Mouse (Mus musculus) lung, embryonic 14.5 days (tissue): Measurements from ENCODE around the gene Fam189b. TPM values are rescaled to one million over a fixed set of nuclear protein-coding genes. Genes with fewer than 3 reads are reported as not detected.
A peak's percentile ranks its signal among the peaks of the same experiment; 100 is the strongest.

ENCODE experiments used
- ATAC-seq: fragments of 200-750 bp; cut with Nextera tagmentation; 2 replicates; pipeline ENCODE4 v1.8.0; 2017; ENCODE audit warnings: mild to moderate bottlenecking, moderate TSS enrichment, moderate library complexity; ENCODE audit not compliant: insufficient read depth
- DNase-seq: peaks from one replicate; pipeline ENCODE4 v3.0.0-alpha.2; 2015
- H3K27ac ChIP-seq: fragments of 300-500 bp; sonication (generic); 2 replicates; pipeline ENCODE4 v1.5.1; 2014; ENCODE audit warnings: low read depth, mild to moderate bottlenecking, moderate library complexity
- H3K27me3 ChIP-seq: fragments of 300-500 bp; sonication (generic); 2 replicates; pipeline ENCODE4 v1.6.1; 2014; ENCODE audit warnings: low read length, control low read depth; ENCODE audit not compliant: insufficient read depth
- H3K36me3 ChIP-seq: fragments of 300-500 bp; sonication (generic); 2 replicates; pipeline ENCODE4 v1.6.1; 2014; ENCODE audit warnings: control low read depth; ENCODE audit not compliant: insufficient read depth
- H3K4me1 ChIP-seq: fragments of 300-500 bp; sonication (generic); 2 replicates; pipeline ENCODE4 v1.6.1; 2014; ENCODE audit warnings: antibody characterized with exemption, control low read depth; ENCODE audit not compliant: insufficient read depth
- H3K4me2 ChIP-seq: fragments of 300-500 bp; sonication (generic); 2 replicates; pipeline ENCODE4 v1.6.1; 2014; ENCODE audit warnings: mild to moderate bottlenecking
- H3K4me3 ChIP-seq: fragments of 300-500 bp; sonication (generic); 2 replicates; pipeline ENCODE4 v1.5.1; 2014; ENCODE audit warnings: low read depth, low read length
- H3K9ac ChIP-seq: fragments of 300-500 bp; sonication (generic); 2 replicates; pipeline ENCODE4 v1.6.1; 2014
- H3K9me3 ChIP-seq: fragments of 300-500 bp; sonication (generic); 2 replicates; pipeline ENCODE4 v1.6.1; 2016; ENCODE audit warnings: low read depth, low read length, control low read depth
- CTCF ChIP-seq: IDR thresholded peaks from 2 replicates; pipeline ENCODE4 v1.5.1; 2016; ENCODE audit warnings: antibody characterized with exemption, low read depth
- WGBS: fragments of 180-500 bp; shearing (Covaris S2); extraction: QIAGEN DNeasy Blood & Tissue Kit; methylation state at CpG from one replicate; pipeline ENCODE4 v1.1.7; 2014; 5-methylcytosine and 5-hydroxymethylcytosine counted together
- polyA plus RNA-seq: library from polyadenylated mRNA; unstranded; fragments of >200 nt; fragmentation: Nextera tagmentation; extraction: Ambion mirVana; gene quantifications from 2 replicates; pipeline ENCODE4 v1.2.1, GENCODE M21; 2014

Gene Fam189b
- polyA plus RNA-seq, 1 experiment from 2014 or later: 19.4 TPM

GRCm38 (mm10) chr3:89221167-89221566, 38.2 kb downstream of the Fam189b start:
- H3K4me3 ChIP-seq: no peak overlapping the region
- H3K4me1 ChIP-seq: peaks cover 12% of the 10 kb centered on the region
- ATAC-seq (no peak), DNase-seq (no peak)
- H3K9me3 ChIP-seq: no peaks in the 10 kb centered on the region
- no peaks in the 10 kb centered on the region for H3K27me3 ChIP-seq
- TF ChIP-seq CTCF: no peak
- peaks cover 10% of the 10 kb centered on the region; the same call in 1 of the 2 replicates for H3K36me3 ChIP-seq
- H3K9ac ChIP-seq: no peak overlapping the region
- no peak overlapping the region for H3K27ac ChIP-seq
- H3K4me2 ChIP-seq: no peak overlapping the region
- 70% methylated on average over 5 of the region's 5 CpGs for WGBS

DNA sequence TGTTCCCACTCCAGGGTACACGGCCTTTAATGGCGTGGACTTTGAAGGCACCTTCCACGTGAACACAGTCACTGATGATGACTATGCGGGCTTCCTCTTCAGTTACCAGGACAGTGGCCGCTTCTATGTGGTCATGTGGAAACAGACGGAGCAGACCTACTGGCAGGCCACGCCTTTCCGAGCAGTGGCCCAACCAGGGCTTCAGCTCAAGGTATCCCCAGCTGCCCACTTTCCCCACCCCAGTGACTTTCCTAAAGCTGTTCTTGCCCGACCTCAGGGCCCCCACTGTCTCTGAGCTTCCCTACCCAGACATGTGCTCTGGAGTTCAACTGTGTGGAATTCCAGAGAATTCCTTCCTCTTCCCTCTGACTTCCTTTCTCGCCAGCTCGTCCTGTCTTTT, 41.9 kb downstream of the Fam189b start:
- H3K9ac ChIP-seq: no peak overlapping the region
- DNase-seq (no peak), ATAC-seq (no peak)
- peaks cover 10% of the 10 kb centered on the region; the same call in 1 of the 2 replicates for H3K36me3 ChIP-seq
- H3K4me3 ChIP-seq: no peak overlapping the region
- WGBS: 72% methylated on average over 11 of the region's 11 CpGs
- H3K4me2 ChIP-seq: peak overlapping the region; percentile 86
- peaks cover 12% of the 10 kb centered on the region; the same call in 1 of the 2 replicates for H3K4me1 ChIP-seq
- no peaks in the 10 kb centered on the region for H3K27me3 ChIP-seq
- TF ChIP-seq CTCF: no peak
- no peak overlapping the region for H3K27ac ChIP-seq
- no peaks in the 10 kb centered on the region for H3K9me3 ChIP-seq

DNA sequence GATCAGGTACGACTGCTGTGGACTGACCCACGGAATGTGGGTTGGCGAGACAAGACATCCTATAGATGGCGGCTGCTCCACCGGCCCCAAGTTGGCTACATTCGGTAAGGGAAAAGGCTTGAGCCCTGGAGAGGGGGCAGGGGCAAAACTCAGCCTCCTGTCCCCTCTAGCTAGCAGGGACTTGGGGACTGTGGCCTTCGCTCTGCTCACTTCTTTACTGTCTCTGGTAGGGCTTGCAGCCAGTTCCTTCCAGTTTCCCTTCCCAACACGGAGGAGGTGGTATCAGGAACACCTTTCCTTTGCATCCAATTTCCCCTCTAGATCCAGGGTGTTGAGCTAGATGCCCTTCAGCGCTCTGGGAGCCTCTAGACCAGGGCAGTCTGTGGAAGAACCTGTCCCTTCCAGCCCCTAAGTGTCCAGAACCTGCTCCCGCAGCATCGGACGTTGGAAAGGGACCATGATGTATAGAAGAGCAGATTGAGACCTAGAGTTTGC, 42.4 kb downstream of the Fam189b start:
- no peaks in the 10 kb centered on the region for H3K9me3 ChIP-seq
- peaks cover 10% of the 10 kb centered on the region; the same call in 1 of the 2 replicates for H3K36me3 ChIP-seq
- no peak for ATAC-seq
- H3K9ac ChIP-seq: no peak overlapping the region
- DNase-seq: no peak
- WGBS: 54% methylated on average over 12 of the region's 12 CpGs
- H3K4me3 ChIP-seq: peak overlapping the region; percentile 45
- peaks cover 12% of the 10 kb centered on the region; the same call in 1 of the 2 replicates for H3K4me1 ChIP-seq
- no peaks in the 10 kb centered on the region for H3K27me3 ChIP-seq
- H3K4me2 ChIP-seq: peak overlapping the region; percentile 86
- TF ChIP-seq CTCF: no peak
- peak overlapping the region; percentile 15; the same call in 1 of the 2 replicates for H3K27ac ChIP-seq

GRCm38 (mm10) chr3:89225918-89226317, 43.0 kb downstream of the Fam189b start:
- no peaks in the 10 kb centered on the region for H3K9me3 ChIP-seq
- H3K27me3 ChIP-seq: no peaks in the 10 kb centered on the region
- DNase-seq (peak; percentile 60), ATAC-seq (no peak)
- peak overlapping the region; percentile 48; the same call in 1 of the 2 replicates for H3K9ac ChIP-seq
- TF ChIP-seq CTCF: no peak
- WGBS: 48% methylated on average over 4 of the region's 4 CpGs
- peak overlapping the region; percentile 15; the same call in 1 of the 2 replicates for H3K27ac ChIP-seq
- peak overlapping the region; percentile 45 for H3K4me3 ChIP-seq
- peaks cover 12% of the 10 kb centered on the region; the same call in 1 of the 2 replicates for H3K4me1 ChIP-seq
- peaks cover 10% of the 10 kb centered on the region; the same call in 1 of the 2 replicates for H3K36me3 ChIP-seq
- H3K4me2 ChIP-seq: peak overlapping the region; percentile 86

- H3K4me1 ChIP-seq: peaks cover 12% of the 10 kb centered on the region; the same call in 1 of the 2 replicates
- H3K36me3 ChIP-seq: peaks cover 10% of the 10 kb centered on the region; the same call in 1 of the 2 replicates
- ATAC-seq (no peak), DNase-seq (no peak)
- no peak for TF ChIP-seq CTCF
- H3K27me3 ChIP-seq: no peaks in the 10 kb centered on the region
- peak overlapping the region; percentile 45 for H3K4me3 ChIP-seq
- peak overlapping the region; percentile 48 for H3K9ac ChIP-seq
- WGBS: 37% methylated on average over 11 of the region's 11 CpGs
- no peaks in the 10 kb centered on the region for H3K9me3 ChIP-seq
- no peak overlapping the region; the same call in 1 of the 2 replicates for H3K27ac ChIP-seq
- H3K4me2 ChIP-seq: peak overlapping the region; percentile 86
Measured at GRCm38 (mm10) chr3:89226361-89226760, 43.4 kb downstream of the Fam189b start.

DNA sequence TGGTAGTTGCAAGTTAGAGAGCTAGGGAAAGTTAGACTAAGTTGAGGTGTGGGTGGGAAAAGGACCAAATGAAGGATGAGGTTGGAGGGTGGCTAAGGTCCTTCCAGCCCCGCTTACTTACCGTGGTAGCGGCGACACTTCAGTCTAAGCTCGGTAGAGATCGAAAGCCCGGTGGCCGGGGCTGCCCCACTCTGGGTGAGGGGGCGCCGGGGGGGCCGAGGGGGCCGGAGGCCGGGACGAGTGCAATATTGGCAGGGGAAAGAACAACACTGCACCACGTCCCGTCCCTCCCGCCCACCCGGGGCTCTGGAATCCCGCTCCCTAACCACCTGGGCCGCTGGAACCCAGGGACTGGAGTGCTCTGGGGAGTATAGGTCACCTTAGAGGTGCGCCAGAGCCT, 44.0 kb downstream of the Fam189b start, which contains the start of gene Mtx1:
Mtx1 (minus strand) TSS at position 189 of the 400 bp plus-strand sequence.
- H3K4me3 ChIP-seq: peak within 1 kb of the TSS; percentile 45
- H3K9me3 ChIP-seq: no peaks in the 10 kb centered on the region
- peaks cover 15% of the 10 kb centered on the region; the same call in 1 of the 2 replicates for H3K4me1 ChIP-seq
- DNase-seq (no peak), ATAC-seq (peak; percentile 18; the same call in 1 of the 2 replicates)
- no peaks in the 10 kb centered on the region for H3K27me3 ChIP-seq
- peak within 1 kb of the TSS; percentile 48 for H3K9ac ChIP-seq
- H3K4me2 ChIP-seq: peak within 1 kb of the TSS; percentile 86
- 3% methylated on average over 21 of the region's 21 CpGs for WGBS
- peaks cover 7% of the 10 kb centered on the region; the same call in 1 of the 2 replicates for H3K36me3 ChIP-seq
- H3K27ac ChIP-seq: peak within 1 kb of the TSS; percentile 81
- no peak for TF ChIP-seq CTCF

DNA sequence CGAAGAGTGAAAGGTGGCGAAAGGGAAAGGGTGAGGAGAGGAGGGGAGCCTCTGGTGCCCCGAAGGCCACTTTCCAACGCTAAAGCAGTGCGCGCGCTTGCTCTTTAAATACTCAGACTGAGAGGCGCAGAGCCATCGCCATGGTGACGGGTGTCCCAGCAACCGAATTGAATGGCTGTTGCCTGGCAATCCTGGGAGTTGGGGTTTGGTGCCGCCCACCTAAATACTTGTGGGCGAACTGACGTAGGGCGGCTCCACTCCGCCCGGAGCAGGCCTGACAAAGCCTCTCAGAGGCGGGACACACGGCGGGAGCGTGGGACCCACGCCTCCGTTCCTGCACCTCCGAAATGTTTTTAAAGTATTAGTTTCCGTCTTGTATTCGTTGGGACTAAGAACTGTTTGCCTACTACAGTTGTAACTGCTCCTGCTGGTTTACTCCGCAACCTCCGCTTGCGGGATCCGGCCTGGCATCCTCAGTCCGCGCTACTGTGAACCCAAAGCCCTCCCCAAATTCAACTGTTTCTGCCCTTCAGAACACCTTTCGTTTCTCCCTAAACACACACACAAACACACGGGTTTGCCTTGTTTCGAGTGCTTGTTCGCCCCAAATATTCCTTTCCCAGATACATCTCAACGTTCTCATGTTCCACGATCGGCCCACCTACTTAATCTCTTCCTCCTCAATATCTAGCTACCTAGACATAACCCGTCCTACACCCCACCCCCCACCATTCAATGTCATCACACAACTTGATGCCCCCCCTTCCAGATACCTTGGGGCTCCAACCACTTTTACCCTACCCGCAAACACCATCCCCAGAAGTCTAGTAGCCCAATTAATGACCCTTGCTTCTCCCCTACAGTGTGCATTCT, 44.6 kb downstream of the Fam189b start:
- Histone ChIP-seq H3K9me3 (no peaks in the 10 kb centered on the region), H3K36me3 (peaks cover 7% of the 10 kb centered on the region; the same call in 1 of the 2 replicates), H3K4me3 (peak overlapping the region; percentile 45), H3K4me2 (peak overlapping the region; percentile 86), H3K9ac (peak overlapping the region; percentile 48), H3K27ac (peak overlapping the region; percentile 81), H3K27me3 (no peaks in the 10 kb centered on the region), H3K4me1 (peaks cover 16% of the 10 kb centered on the region; the same call in 1 of the 2 replicates)
- ATAC-seq (peak; percentile 85), DNase-seq (peak; percentile 95)
- no peak for TF ChIP-seq CTCF
- WGBS: 3% methylated on average over 41 of the region's 41 CpGs
